Mouse (Mus musculus) ES-Bruce4 (cell line): ENCODE data around the gene E430018J23Rik.

Experiments used
- CTCF ChIP-seq: IDR thresholded peaks from one replicate; pipeline ENCODE4 v1.8.1; 2011; ENCODE audit warnings: low read depth, low read length
- EP300 ChIP-seq: IDR thresholded peaks from 2 replicates; pipeline ENCODE4 v1.6.1; 2011; ENCODE audit warnings: low read depth, low read length; ENCODE audit not compliant: insufficient read depth
- POLR2A ChIP-seq: IDR thresholded peaks from one replicate; pipeline ENCODE4 v1.8.1; 2011; ENCODE audit warnings: low read length; ENCODE audit not compliant: insufficient read depth

- TF ChIP-seq POLR2A: no peak
- no peak for TF ChIP-seq CTCF
- no peak for TF ChIP-seq EP300
Observed at GRCm38 (mm10) chr7:127411418-127411817, 18.0 kb upstream of the E430018J23Rik start.
